Mouse (Mus musculus) intestine, embryonic 14.5 days (tissue): ENCODE data around the gene Cntrob. TPM values are rescaled to one million over a fixed set of nuclear protein-coding genes. Genes with fewer than 3 reads are reported as not detected.

Experiments
- ATAC-seq: fragments of 200-750 bp; cut with Nextera tagmentation; replicated peaks from 2 replicates; pipeline ENCODE4 v1.8.0; 2017; ENCODE audit warnings: low read depth, moderate number of reproducible peaks, moderate TSS enrichment, moderate library complexity; ENCODE audit not compliant: low FRiP score, low TSS enrichment
- DNase-seq: peaks from one replicate; pipeline ENCODE4 v3.0.0-alpha.2; 2018; ENCODE audit warnings: low spot score
- H3K27ac ChIP-seq: fragments of 300-500 bp; sonication (generic); 2 replicates; pipeline ENCODE4 v1.5.1; 2014; ENCODE audit warnings: low read depth, mild to moderate bottlenecking, control low read depth
- H3K27me3 ChIP-seq: fragments of 300-500 bp; sonication (generic); replicated peaks from 2 replicates; pipeline ENCODE4 v1.6.1; 2014; ENCODE audit warnings: low read length, control low read depth; ENCODE audit not compliant: control insufficient read depth, insufficient read depth
- H3K36me3 ChIP-seq: fragments of 300-500 bp; sonication (generic); 2 replicates; pipeline ENCODE4 v1.6.1; 2014; ENCODE audit warnings: low read length, control low read depth; ENCODE audit not compliant: control insufficient read depth, insufficient read depth
- H3K4me1 ChIP-seq: fragments of 300-500 bp; sonication (generic); replicated peaks from 2 replicates; pipeline ENCODE4 v1.6.1; 2014; ENCODE audit warnings: low read length, control low read depth, mixed read lengths; ENCODE audit not compliant: control insufficient read depth, insufficient read depth
- H3K4me2 ChIP-seq: fragments of 300-500 bp; sonication (generic); 2 replicates; pipeline ENCODE4 v1.6.1; 2014; ENCODE audit warnings: low read length
- H3K4me3 ChIP-seq: fragments of 300-500 bp; sonication (generic); 2 replicates; pipeline ENCODE4 v1.5.1; 2014; ENCODE audit warnings: low read depth, low read length, control low read depth, mixed read lengths
- H3K9ac ChIP-seq: fragments of 300-500 bp; sonication (generic); 2 replicates; pipeline ENCODE4 v1.6.1; 2014; ENCODE audit warnings: mild to moderate bottlenecking, low read length
- H3K9me3 ChIP-seq: fragments of 300-500 bp; sonication (generic); 2 replicates; pipeline ENCODE4 v1.6.1; 2016; ENCODE audit warnings: low read length, control low read depth; ENCODE audit not compliant: control insufficient read depth
- WGBS: fragments of 180-500 bp; shearing (Covaris S2); extraction: QIAGEN DNeasy Blood & Tissue Kit; methylation state at CpG from one replicate; pipeline ENCODE4 v1.1.7; 2014; 5-methylcytosine and 5-hydroxymethylcytosine counted together
- polyA plus RNA-seq: library from polyadenylated mRNA; unstranded; fragments of >200 nt; fragmentation: Nextera tagmentation; extraction: Ambion mirVana; gene quantifications from 2 replicates; pipeline ENCODE4 v1.2.1, GENCODE M21; 2014

Gene Cntrob
- 15.5 and 17.4 TPM in 2 replicates for polyA plus RNA-seq

DNA sequence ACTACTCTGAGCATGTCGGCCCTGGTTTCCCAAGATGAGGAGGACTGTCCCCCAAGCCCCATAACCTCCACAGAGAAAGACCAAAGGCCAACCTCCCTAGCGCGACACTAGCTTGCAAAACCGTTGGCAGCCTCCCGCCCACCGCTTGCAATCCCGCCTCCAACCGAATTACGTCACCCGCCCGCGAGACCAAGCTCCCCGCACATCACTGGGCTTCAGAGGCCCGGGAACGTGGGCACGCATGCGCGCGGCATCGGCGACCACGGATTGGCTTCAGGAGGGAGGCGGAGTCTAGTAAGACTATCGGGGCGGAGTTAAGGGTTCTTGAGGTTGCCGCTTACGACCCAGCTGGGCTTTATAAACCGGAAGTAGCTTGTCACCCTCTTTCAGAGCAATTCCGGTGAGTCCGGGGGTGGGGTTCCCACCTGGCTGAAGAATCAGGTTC, at the start of gene Cntrob, which contains the start of gene Trappc1:
TSS of gene Cntrob (minus strand) at position 109 of the 445 bp plus-strand sequence.
TSS of gene Trappc1 (plus strand) at position 314 of the 445 bp plus-strand sequence.
- peak within 1 kb of the TSS; percentile 76 for H3K4me3 ChIP-seq
- H3K36me3 ChIP-seq, result peaks cover 17% of the 10 kb centered on the region
- peaks cover 16% of the 10 kb centered on the region for H3K27me3 ChIP-seq
- peak within 1 kb of the TSS; percentile 86 for H3K4me2 ChIP-seq
- H3K9me3 ChIP-seq, result no peaks in the 10 kb centered on the region
- under 1% methylated on average over 30 of the region's 30 CpGs for WGBS
- DNase-seq (peak; percentile 98), ATAC-seq (peak; percentile 89)
- peak within 1 kb of the TSS; percentile 81 for H3K9ac ChIP-seq
- H3K27ac ChIP-seq, result peak within 1 kb of the TSS; percentile 82
- H3K4me1 ChIP-seq, result peaks cover 26% of the 10 kb centered on the region

- no peak overlapping the region for H3K9ac ChIP-seq
- ATAC-seq, result no peak
- no peak for DNase-seq
- H3K27me3 ChIP-seq, result no peaks in the 10 kb centered on the region
- peaks cover 24% of the 10 kb centered on the region for H3K4me1 ChIP-seq
- no peaks in the 10 kb centered on the region for H3K9me3 ChIP-seq
- peaks cover 28% of the 10 kb centered on the region for H3K36me3 ChIP-seq
- peak overlapping the region; percentile 64; the same call in 1 of the 2 replicates for H3K27ac ChIP-seq
- 58% methylated on average over 3 of the region's 3 CpGs for WGBS
- peak overlapping the region; percentile 24; the same call in 1 of the 2 replicates for H3K4me2 ChIP-seq
- no peak overlapping the region for H3K4me3 ChIP-seq
Observed at GRCm38 (mm10) chr11:69372780-69373170, 49.2 kb upstream of the Cntrob start.

GRCm38 (mm10) chr11:69372056-69372779, 48.6 kb upstream of the Cntrob start:
- Histone ChIP-seq H3K36me3 (peaks cover 27% of the 10 kb centered on the region), H3K27me3 (no peaks in the 10 kb centered on the region), H3K9ac (no peak overlapping the region), H3K4me2 (peak overlapping the region; percentile 24; the same call in 1 of the 2 replicates), H3K4me1 (peaks cover 25% of the 10 kb centered on the region), H3K9me3 (no peaks in the 10 kb centered on the region), H3K27ac (peak overlapping the region; percentile 64), H3K4me3 (no peak overlapping the region)
- ATAC-seq, result no peak
- DNase-seq, result peak; percentile 60
- WGBS, result 31% methylated on average over 12 of the region's 12 CpGs

GRCm38 (mm10) chr11:69371601-69372000, 48.0 kb upstream of the Cntrob start:
- Histone ChIP-seq H3K36me3 (peaks cover 21% of the 10 kb centered on the region), H3K9me3 (no peaks in the 10 kb centered on the region), H3K27me3 (no peaks in the 10 kb centered on the region), H3K4me3 (no peak overlapping the region), H3K27ac (peak overlapping the region; percentile 64), H3K9ac (no peak overlapping the region), H3K4me2 (peak overlapping the region; percentile 38; the same call in 1 of the 2 replicates), H3K4me1 (peaks cover 26% of the 10 kb centered on the region)
- no peak for DNase-seq
- ATAC-seq, result no peak
- WGBS, result 40% methylated on average over 12 of the region's 12 CpGs

GRCm38 (mm10) chr11:69370817-69371215, 47.2 kb upstream of the Cntrob start:
- H3K36me3 ChIP-seq, result peaks cover 13% of the 10 kb centered on the region
- H3K4me2 ChIP-seq, result peak overlapping the region; percentile 38
- H3K4me3 ChIP-seq, result peak overlapping the region; percentile 6; the same call in 1 of the 2 replicates
- peaks cover 28% of the 10 kb centered on the region for H3K4me1 ChIP-seq
- no peaks in the 10 kb centered on the region for H3K9me3 ChIP-seq
- H3K9ac ChIP-seq, result no peak overlapping the region
- DNase-seq (no peak), ATAC-seq (no peak)
- peak overlapping the region; percentile 64 for H3K27ac ChIP-seq
- H3K27me3 ChIP-seq, result no peaks in the 10 kb centered on the region
- 18% methylated on average over 9 of the region's 9 CpGs for WGBS

DNA sequence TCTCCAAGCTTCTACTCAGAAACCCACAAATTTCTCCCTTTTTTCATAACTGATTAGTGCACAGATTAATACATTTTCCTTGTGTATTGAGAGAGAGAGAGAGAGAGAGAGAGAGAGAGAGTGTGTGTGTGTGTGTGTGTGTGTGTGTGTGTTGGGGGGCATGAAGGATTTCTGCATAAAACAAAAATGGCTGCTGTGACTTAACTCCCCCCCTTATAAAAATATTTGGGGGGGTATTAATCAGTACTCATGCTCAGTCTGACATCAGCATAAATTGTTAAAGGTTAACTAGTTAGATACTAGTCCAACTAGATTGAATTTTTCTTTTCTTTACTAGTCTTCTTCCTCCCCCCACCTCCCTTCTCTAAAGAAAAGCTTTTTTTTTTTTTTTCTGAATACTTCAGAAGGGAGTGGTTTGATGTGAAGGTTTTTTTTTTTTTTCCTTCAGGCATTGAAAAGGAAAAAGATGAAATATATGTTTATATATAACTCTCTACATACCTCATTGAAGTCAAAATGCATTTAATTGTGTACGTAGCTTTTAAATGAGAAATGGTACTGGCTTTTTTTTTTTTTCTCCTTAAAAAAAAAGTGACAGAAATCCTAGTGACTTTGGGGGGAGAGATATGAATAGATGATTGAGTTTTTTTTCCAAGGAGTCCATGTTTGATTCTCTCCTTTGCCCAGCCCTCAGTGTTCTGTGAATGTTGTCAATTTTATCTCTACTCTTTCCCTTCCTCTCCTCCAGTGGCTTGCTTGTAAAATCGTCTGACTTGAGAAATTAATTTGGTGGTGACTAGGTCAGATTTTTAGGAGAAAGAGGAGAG, 46.6 kb upstream of the Cntrob start:
- DNase-seq (no peak), ATAC-seq (no peak)
- WGBS, result 15% methylated on average over 2 of the region's 2 CpGs
- H3K9me3 ChIP-seq, result no peaks in the 10 kb centered on the region
- peak overlapping the region; percentile 100 for H3K9ac ChIP-seq
- H3K4me3 ChIP-seq, result peak overlapping the region; percentile 80
- H3K4me1 ChIP-seq, result peaks cover 34% of the 10 kb centered on the region
- no peaks in the 10 kb centered on the region for H3K27me3 ChIP-seq
- H3K27ac ChIP-seq, result peak overlapping the region; percentile 100
- peaks cover 10% of the 10 kb centered on the region for H3K36me3 ChIP-seq
- H3K4me2 ChIP-seq, result peak overlapping the region; percentile 59

GRCm38 (mm10) chr11:69369215-69369989, 45.8 kb upstream of the Cntrob start, which contains the start of gene Chd3:
TSS of gene Chd3 (minus strand) at chr11:69369406.
- peak within 1 kb of the TSS; percentile 80 for H3K4me3 ChIP-seq
- peak within 1 kb of the TSS; percentile 64 for H3K4me2 ChIP-seq
- WGBS, result 2% methylated on average over 10 of the region's 34 CpGs
- peak; percentile 73 for DNase-seq
- H3K27me3 ChIP-seq, result no peaks in the 10 kb centered on the region
- H3K9ac ChIP-seq, result peak within 1 kb of the TSS; percentile 100
- peaks cover 42% of the 10 kb centered on the region for H3K4me1 ChIP-seq
- no peak for ATAC-seq
- H3K9me3 ChIP-seq, result no peaks in the 10 kb centered on the region
- H3K36me3 ChIP-seq, result peaks cover 10% of the 10 kb centered on the region
- peak within 1 kb of the TSS; percentile 100 for H3K27ac ChIP-seq
